Mouse (Mus musculus): Measurements from ENCODE around the gene Trmt10b. TPM values are rescaled to one million over a fixed set of nuclear protein-coding genes. Genes with fewer than 3 reads are reported as not detected.

The Trmt10b gene
- polyA plus RNA-seq, 1 experiment from 2014 or later, result 14.8 TPM

GRCm38 (mm10) chr4:45275770-45276169 is 21.2 kb upstream of the Trmt10b start:
- H3K9ac ChIP-seq (ENCODE audit: low read length), result no peak overlapping the region
- no peaks in the 10 kb centered on the region for H3K27me3 ChIP-seq (ENCODE audit: control insufficient read depth, insufficient read depth, low read length)
- H3K4me1 ChIP-seq (ENCODE audit: control insufficient read depth, insufficient read depth, low read length), result no peaks in the 10 kb centered on the region
- H3K9me3 ChIP-seq (replicated peaks; ENCODE audit: control insufficient read depth, low read length), result no peaks in the 10 kb centered on the region
- no peak overlapping the region for H3K4me3 ChIP-seq (replicated peaks; ENCODE audit: low read length)
- no peak overlapping the region for H3K27ac ChIP-seq (ENCODE audit: low read length)
- 76% methylated on average over 8 of the region's 8 CpGs for WGBS
- no peak overlapping the region for H3K4me2 ChIP-seq (ENCODE audit: low read depth, low read length)
- no peaks in the 10 kb centered on the region for H3K36me3 ChIP-seq (ENCODE audit: control insufficient read depth, insufficient read depth, low read length)
- no peak for ATAC-seq (ENCODE audit: insufficient read depth, low FRiP score)

- 56% methylated on average over 8 of the region's 8 CpGs for WGBS
- ATAC-seq (ENCODE audit: insufficient read depth, low FRiP score), result no peak
- no peaks in the 10 kb centered on the region for H3K9me3 ChIP-seq (replicated peaks; ENCODE audit: control insufficient read depth, low read length)
Observed at GRCm38 (mm10) chr4:45279292-45279691, 17.6 kb upstream of the Trmt10b start.

GRCm38 (mm10) chr4:45279981-45280548 is 16.9 kb upstream of the Trmt10b start:
- Histone ChIP-seq H3K4me2 (ENCODE audit: low read depth, low read length) (no peak overlapping the region), H3K27ac (ENCODE audit: low read length) (no peak overlapping the region), H3K36me3 (ENCODE audit: control insufficient read depth, insufficient read depth, low read length) (no peaks in the 10 kb centered on the region), H3K27me3 (ENCODE audit: control insufficient read depth, insufficient read depth, low read length) (no peaks in the 10 kb centered on the region), H3K4me1 (ENCODE audit: control insufficient read depth, insufficient read depth, low read length) (no peaks in the 10 kb centered on the region), H3K9me3 (replicated peaks; ENCODE audit: control insufficient read depth, low read length) (no peaks in the 10 kb centered on the region), H3K9ac (ENCODE audit: low read length) (no peak overlapping the region), H3K4me3 (replicated peaks; ENCODE audit: low read length) (no peak overlapping the region)
- WGBS, result 16% methylated on average over 4 of the region's 4 CpGs
- peak; percentile 60; the same call in 1 of the 2 replicates for ATAC-seq (ENCODE audit: insufficient read depth, low FRiP score)

More at GRCm38 (mm10) chr4:45279292-45279691, 17.6 kb upstream of the Trmt10b start:
- no peaks in the 10 kb centered on the region for H3K36me3 ChIP-seq (ENCODE audit: control insufficient read depth, insufficient read depth, low read length)
- no peaks in the 10 kb centered on the region for H3K4me1 ChIP-seq (ENCODE audit: control insufficient read depth, insufficient read depth, low read length)
- H3K27ac ChIP-seq (ENCODE audit: low read length), result no peak overlapping the region
- no peaks in the 10 kb centered on the region for H3K27me3 ChIP-seq (ENCODE audit: control insufficient read depth, insufficient read depth, low read length)
- no peak overlapping the region for H3K4me2 ChIP-seq (ENCODE audit: low read depth, low read length)
- H3K9ac ChIP-seq (ENCODE audit: low read length), result no peak overlapping the region
- H3K4me3 ChIP-seq (replicated peaks; ENCODE audit: low read length), result no peak overlapping the region

DNA sequence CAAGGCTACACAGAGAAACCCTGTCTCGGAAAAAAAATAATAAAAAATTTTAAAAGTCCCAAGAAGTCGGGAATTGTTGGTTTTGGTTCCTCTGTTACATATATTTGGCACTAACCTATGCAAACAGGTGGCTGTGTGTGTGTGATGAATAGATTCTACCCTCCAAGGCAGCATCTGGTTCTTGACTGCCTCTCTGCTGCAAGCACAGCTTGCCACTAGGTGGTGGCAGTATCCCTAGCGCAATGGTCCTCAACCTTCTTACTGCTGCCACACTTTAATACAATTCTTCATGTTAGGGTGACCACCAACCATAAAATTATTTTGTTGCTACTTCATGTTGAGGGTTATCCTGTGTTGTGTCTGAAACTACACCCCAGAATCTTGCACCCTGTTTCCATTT is 10.6 kb upstream of the Trmt10b start:
- Histone ChIP-seq H3K4me2 (ENCODE audit: low read depth, low read length) (no peak overlapping the region), H3K36me3 (ENCODE audit: control insufficient read depth, insufficient read depth, low read length) (no peaks in the 10 kb centered on the region), H3K27ac (ENCODE audit: low read length) (no peak overlapping the region), H3K4me3 (replicated peaks; ENCODE audit: low read length) (no peak overlapping the region), H3K27me3 (ENCODE audit: control insufficient read depth, insufficient read depth, low read length) (no peaks in the 10 kb centered on the region), H3K9me3 (replicated peaks; ENCODE audit: control insufficient read depth, low read length) (no peaks in the 10 kb centered on the region), H3K9ac (ENCODE audit: low read length) (no peak overlapping the region), H3K4me1 (ENCODE audit: control insufficient read depth, insufficient read depth, low read length) (no peaks in the 10 kb centered on the region)
- 41% methylated on average over 3 of the region's 3 CpGs for WGBS
- ATAC-seq (ENCODE audit: insufficient read depth, low FRiP score), result no peak

GRCm38 (mm10) chr4:45287906-45288305 is 9.0 kb upstream of the Trmt10b start:
- 72% methylated on average over 5 of the region's 5 CpGs for WGBS
- Histone ChIP-seq H3K4me3 (replicated peaks; ENCODE audit: low read length) (no peak overlapping the region), H3K27ac (ENCODE audit: low read length) (no peak overlapping the region), H3K36me3 (ENCODE audit: control insufficient read depth, insufficient read depth, low read length) (no peaks in the 10 kb centered on the region), H3K9me3 (replicated peaks; ENCODE audit: control insufficient read depth, low read length) (no peaks in the 10 kb centered on the region), H3K4me2 (ENCODE audit: low read depth, low read length) (no peak overlapping the region), H3K4me1 (ENCODE audit: control insufficient read depth, insufficient read depth, low read length) (no peaks in the 10 kb centered on the region), H3K27me3 (ENCODE audit: control insufficient read depth, insufficient read depth, low read length) (no peaks in the 10 kb centered on the region), H3K9ac (ENCODE audit: low read length) (no peak overlapping the region)
- ATAC-seq (ENCODE audit: insufficient read depth, low FRiP score), result no peak

DNA sequence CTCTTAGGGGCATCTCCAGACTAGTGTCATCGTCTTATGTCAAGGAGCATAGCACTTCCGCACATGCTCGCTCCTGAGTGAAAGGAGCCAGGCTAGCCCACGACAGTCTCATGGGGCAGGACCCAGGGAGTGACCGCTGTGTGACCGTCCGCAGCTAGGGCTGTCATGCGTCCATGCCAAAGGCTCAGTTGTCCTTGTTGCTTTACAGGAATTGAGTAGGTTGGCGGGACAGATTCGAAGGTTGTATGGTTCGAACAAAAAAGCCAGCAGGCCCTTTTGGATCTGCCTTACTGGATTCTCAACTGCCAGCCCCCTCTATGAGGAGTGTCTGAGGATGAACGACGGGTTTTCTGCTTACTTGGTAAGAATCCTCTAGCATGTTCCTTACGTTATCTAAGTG is 8.6 kb downstream of the Trmt10b start:
- Histone ChIP-seq H3K4me1 (ENCODE audit: control insufficient read depth, insufficient read depth, low read length) (no peaks in the 10 kb centered on the region), H3K36me3 (ENCODE audit: control insufficient read depth, insufficient read depth, low read length) (peaks cover 15% of the 10 kb centered on the region; the same call in 1 of the 2 replicates), H3K27me3 (ENCODE audit: control insufficient read depth, insufficient read depth, low read length) (no peaks in the 10 kb centered on the region), H3K4me3 (replicated peaks; ENCODE audit: low read length) (no peak overlapping the region), H3K4me2 (ENCODE audit: low read depth, low read length) (no peak overlapping the region), H3K9ac (ENCODE audit: low read length) (no peak overlapping the region), H3K9me3 (replicated peaks; ENCODE audit: control insufficient read depth, low read length) (no peaks in the 10 kb centered on the region), H3K27ac (ENCODE audit: low read length) (no peak overlapping the region)
- no peak for ATAC-seq (ENCODE audit: insufficient read depth, low FRiP score)
- 93% methylated on average over 14 of the region's 14 CpGs for WGBS

- Histone ChIP-seq H3K27ac (ENCODE audit: low read length) (no peak overlapping the region), H3K4me1 (ENCODE audit: control insufficient read depth, insufficient read depth, low read length) (no peaks in the 10 kb centered on the region), H3K36me3 (ENCODE audit: control insufficient read depth, insufficient read depth, low read length) (peaks cover 15% of the 10 kb centered on the region; the same call in 1 of the 2 replicates), H3K4me3 (replicated peaks; ENCODE audit: low read length) (no peak overlapping the region), H3K9me3 (replicated peaks; ENCODE audit: control insufficient read depth, low read length) (no peaks in the 10 kb centered on the region), H3K4me2 (ENCODE audit: low read depth, low read length) (no peak overlapping the region), H3K27me3 (ENCODE audit: control insufficient read depth, insufficient read depth, low read length) (no peaks in the 10 kb centered on the region), H3K9ac (ENCODE audit: low read length) (no peak overlapping the region)
- 40% methylated on average over 11 of the region's 11 CpGs for WGBS
- ATAC-seq (ENCODE audit: insufficient read depth, low FRiP score), result no peak
Observed at GRCm38 (mm10) chr4:45308046-45308445, 11.1 kb downstream of the Trmt10b start.

- Histone ChIP-seq H3K9ac (ENCODE audit: low read length) (no peak overlapping the region), H3K4me2 (ENCODE audit: low read depth, low read length) (no peak overlapping the region), H3K9me3 (replicated peaks; ENCODE audit: control insufficient read depth, low read length) (no peaks in the 10 kb centered on the region), H3K4me1 (ENCODE audit: control insufficient read depth, insufficient read depth, low read length) (no peaks in the 10 kb centered on the region), H3K27me3 (ENCODE audit: control insufficient read depth, insufficient read depth, low read length) (no peaks in the 10 kb centered on the region), H3K4me3 (replicated peaks; ENCODE audit: low read length) (no peak overlapping the region), H3K27ac (ENCODE audit: low read length) (no peak overlapping the region), H3K36me3 (ENCODE audit: control insufficient read depth, insufficient read depth, low read length) (peaks cover 15% of the 10 kb centered on the region; the same call in 1 of the 2 replicates)
- WGBS, result 84% methylated on average over 6 of the region's 6 CpGs
- ATAC-seq (ENCODE audit: insufficient read depth, low FRiP score), result no peak
Observed at GRCm38 (mm10) chr4:45308606-45309005, 11.7 kb downstream of the Trmt10b start.

DNA sequence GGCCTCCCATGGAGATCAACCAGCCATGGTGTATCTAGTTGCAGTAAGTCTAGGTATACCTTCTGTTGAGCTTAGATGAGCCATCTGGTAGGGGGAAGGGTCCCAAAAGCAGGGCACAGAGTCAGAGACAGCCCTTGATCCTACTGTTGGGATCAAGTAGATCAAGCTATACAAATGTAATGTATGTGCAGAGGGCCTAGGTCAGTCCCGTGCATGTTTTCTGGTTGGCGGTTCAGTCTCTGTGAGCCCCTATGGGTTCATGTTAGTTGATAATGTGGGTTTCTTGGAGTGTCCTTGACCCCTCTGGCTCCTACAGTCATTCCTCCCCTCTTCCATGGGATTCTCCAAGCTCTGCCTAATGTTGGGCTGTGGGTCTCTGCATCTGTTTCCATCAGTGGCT is 14.1 kb downstream of the Trmt10b start:
- Histone ChIP-seq H3K27ac (ENCODE audit: low read length) (no peak overlapping the region), H3K4me1 (ENCODE audit: control insufficient read depth, insufficient read depth, low read length) (no peaks in the 10 kb centered on the region), H3K36me3 (ENCODE audit: control insufficient read depth, insufficient read depth, low read length) (peaks cover 8% of the 10 kb centered on the region; the same call in 1 of the 2 replicates), H3K27me3 (ENCODE audit: control insufficient read depth, insufficient read depth, low read length) (no peaks in the 10 kb centered on the region), H3K4me3 (replicated peaks; ENCODE audit: low read length) (no peak overlapping the region), H3K9me3 (replicated peaks; ENCODE audit: control insufficient read depth, low read length) (no peaks in the 10 kb centered on the region), H3K9ac (ENCODE audit: low read length) (no peak overlapping the region), H3K4me2 (ENCODE audit: low read depth, low read length) (no peak overlapping the region)
- ATAC-seq (ENCODE audit: insufficient read depth, low FRiP score), result no peak
- WGBS, result 96% methylated on average over 2 of the region's 2 CpGs

Measured in stomach, embryonic 16.5 days (tissue).